Mouse (Mus musculus) hematopoietic stem cell, adult 5-6 weeks (primary cell): ENCODE measurements around the gene Wtip. TPM values are rescaled to one million over a fixed set of nuclear protein-coding genes. Genes with fewer than 3 reads are reported as not detected.
"Not testable (repeated sequence)": the region's sequence is repeated elsewhere in the genome, so short reads cannot be mapped to it uniquely, and the experiment has no call there.

Source experiments
- ATAC-seq, 2 experiments: fragments of 125-278 bp in 1 of 2; replicated peaks in 1 of 2; 2 replicates each; pipeline ENCODE4 v1.8.0; 2016 to 2017; ENCODE audit warnings: inconsistent platforms in 2 of 2, mild to moderate bottlenecking in 2 of 2, moderate number of reproducible peaks in 2 of 2, low read depth in 1 of 2, moderate TSS enrichment in 1 of 2; ENCODE audit not compliant: low FRiP score in 2 of 2, poor library complexity in 2 of 2, severe bottlenecking in 2 of 2, insufficient read depth in 1 of 2, low TSS enrichment in 1 of 2
- total RNA-seq: library from RNA; stranded (forward); fragments of 172-1452, 232-1000 nt; gene quantifications from 2 replicates; pipeline ENCODE4 v1.2.3, GENCODE M21; 2017

Wtip gene
- total RNA-seq, 1 experiment from 2014 or later: 1.5 TPM

DNA sequence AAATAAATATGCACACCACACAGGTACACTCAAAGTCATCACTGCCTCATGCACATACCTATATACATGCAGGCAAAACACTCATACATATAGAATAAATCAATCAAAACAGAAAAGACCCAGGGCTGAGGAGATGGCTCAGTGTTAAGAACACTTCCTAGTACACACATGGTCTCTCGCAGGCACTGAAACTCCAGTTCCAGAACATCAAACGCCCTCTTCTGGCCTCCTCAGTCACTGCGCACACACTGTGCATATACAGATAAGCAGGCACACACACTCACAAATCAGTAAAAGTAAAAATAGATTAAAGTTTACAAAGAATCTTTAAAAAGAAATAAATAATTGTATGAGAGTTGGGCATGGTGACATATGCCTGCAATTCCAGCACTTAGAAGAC lies 6.8 kb downstream of the Wtip start:
- no peak for ATAC-seq

DNA sequence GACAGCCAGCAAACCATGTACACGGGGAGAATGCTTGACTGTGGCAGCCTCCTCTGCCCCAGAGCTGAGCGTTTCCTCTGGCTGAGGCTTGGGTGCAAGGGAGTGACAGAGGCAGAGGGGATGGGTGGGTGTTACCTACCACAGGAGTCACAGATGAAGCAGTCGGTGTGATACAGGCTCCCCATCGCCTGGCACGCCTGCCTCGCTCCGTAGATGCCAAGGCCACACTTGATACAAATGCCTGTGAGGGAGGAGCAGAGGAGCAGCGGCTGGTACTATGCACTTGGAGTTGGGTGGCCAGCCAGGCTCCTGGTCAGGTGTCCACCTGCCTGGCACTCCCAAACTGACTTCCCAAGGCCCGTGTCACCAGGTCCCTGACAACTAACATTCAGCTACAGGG lies 7.7 kb downstream of the Wtip start:
- no peak for ATAC-seq

DNA sequence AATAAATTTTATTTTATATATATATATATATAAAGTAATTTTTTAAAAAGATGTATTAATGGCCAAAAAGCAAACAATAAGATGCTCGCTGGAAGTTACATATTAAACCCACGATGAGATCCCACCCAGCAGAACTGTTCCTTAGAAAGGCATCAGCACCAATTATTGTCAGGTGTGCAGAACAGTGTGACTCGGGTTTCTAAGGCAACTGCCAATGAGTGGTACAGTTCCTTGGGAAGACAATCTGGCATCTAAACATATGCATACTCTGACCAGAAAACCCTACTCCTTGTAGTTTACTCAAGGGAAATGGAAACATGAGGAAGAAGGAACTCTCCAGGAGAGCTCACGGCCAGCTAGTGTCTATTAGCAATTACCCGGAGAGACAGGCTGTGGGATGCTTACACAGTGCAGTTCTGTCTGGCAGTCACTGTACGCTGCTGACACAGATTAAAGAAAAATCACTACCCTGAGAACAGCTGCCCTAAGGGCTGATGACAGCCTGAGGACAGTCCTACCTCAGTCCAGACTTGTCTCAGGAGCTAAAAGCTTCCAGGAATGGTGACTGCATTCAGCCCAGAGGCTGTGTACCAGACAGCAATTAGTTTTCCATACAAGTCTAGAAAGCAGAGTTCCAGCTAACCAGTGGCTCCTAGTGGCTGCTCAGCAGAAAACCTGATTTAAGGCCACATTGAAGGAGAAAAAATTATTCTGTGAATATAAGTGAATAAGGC lies 9.9 kb downstream of the Wtip start:
- no peak for ATAC-seq

DNA sequence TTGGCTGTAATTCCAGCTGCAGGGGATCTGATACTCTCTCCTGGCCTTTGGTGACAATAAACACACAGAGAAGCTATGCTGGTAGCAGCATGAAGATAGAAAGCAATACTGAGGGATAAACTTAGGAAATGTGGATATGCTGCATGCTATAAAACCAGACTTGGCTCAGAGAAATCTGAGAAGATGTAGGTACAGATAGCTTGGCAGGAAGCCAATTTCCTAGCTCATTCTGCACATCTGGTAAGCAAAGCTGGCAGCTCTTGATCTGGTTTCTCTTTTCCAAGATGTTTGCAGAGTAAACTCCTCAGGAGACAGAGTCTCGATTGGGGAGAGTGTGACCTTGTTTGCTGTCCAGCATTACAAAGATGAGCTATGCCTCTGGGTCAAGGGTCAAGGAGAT lies 12.4 kb downstream of the Wtip start:
- ATAC-seq: not testable (repeated sequence)

DNA sequence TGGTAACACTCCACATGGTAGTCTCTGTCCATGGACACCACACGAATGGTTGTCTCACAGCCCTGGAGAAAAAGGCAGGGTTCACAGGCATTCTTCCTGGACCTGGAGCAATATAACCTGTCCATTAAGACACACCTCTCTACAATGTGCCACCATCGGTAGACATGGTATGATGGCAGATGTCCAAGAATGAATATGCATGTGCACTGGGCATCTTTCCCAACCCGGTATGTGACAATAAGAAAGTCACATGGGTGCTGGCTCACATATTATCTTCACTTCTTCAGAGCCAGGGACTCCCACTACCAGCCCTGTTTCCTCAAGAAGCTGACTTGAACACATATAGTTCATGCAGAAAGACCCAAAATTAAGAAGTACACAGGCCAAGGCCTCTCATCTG lies 16.5 kb downstream of the Wtip start:
- ATAC-seq: no peak

DNA sequence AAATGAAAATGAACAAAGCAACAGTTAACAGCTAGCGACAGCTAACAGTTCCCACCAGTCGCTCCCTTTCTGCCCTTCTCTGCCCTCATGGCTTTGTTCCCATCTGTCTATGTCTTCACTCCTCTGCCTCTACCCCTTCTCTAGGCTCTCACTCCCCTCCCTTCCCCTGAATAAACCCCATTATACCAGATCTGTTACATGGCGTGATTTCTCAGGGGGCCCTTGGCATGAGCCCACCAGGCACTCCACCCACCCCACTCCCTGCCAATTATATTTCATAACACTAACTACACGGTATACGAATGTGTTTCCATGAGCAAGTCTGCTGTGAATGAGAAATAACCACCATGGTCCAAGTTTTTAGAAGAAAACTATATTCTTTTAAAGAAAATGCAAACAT lies 23.9 kb downstream of the Wtip start:
- no peak for ATAC-seq

DNA sequence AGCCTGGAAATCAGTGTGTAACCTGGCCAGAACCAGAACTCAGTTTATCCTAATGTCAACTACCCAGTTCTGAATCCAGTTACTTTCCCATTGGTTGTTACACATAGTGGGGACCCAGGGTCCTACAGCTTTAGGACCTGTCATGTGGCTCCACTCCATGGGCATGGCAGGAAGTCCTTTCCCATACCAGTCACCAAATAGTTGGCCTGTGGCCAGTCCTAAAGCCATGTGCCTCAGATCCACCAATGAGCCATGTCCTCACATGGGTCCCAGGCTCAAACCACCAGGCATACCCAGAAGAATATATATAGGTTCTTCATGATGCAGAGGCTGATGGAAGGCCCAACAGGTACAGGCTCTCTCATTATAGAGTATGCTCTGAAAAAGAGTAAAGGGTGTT lies 31.8 kb downstream of the Wtip start:
- no peak for ATAC-seq

DNA sequence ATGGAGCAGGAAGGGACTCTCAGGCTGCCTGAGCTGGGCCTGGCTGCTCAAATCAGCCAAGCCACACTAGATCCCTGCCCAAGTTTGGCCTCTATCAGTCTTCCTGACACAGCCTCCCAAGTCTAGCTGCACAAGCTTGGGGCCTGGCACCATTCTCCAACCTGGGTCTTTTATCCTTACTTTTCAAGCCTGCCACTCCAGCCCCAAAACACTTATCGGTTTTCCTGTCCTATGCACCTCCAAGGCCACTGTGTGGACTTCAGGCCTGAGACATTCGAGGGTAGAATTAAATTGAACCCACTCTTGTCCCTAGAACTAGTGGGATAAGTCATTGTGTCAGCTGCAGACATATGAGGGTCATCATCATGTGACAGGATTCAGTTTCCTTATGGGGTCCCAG lies 33.1 kb downstream of the Wtip start:
- no peak for ATAC-seq

DNA sequence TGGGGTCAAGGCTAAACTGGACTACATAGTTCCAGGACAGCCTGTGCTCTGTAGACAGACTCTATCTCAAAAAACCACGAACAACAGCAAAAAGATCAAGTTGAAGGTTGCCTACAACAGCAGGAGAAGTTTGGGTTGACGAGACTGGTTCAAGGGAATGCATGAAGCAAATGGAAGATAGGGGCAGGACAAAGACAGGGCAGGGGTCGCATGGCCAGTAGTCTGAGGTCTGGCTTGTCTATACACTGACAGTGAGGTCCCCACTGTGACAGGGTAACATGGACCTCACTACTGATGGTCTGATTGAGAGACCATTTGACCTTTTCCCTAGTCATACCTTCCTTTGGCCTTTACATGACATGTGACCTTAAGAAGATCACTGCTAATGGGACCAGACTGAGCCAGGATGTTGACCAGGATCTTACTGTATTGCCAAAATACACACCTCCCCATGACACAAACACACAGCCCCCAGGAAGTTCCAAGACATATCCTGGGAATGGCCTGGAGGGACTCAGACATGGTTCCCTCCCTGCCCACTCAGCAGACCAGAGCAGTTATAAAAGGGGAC lies 38.1 kb downstream of the Wtip start, which contains the start of gene Scgb1b30:
TSS of gene Scgb1b30 (plus strand) at position 521 of the 571 bp plus-strand sequence.
- ATAC-seq: no peak

DNA sequence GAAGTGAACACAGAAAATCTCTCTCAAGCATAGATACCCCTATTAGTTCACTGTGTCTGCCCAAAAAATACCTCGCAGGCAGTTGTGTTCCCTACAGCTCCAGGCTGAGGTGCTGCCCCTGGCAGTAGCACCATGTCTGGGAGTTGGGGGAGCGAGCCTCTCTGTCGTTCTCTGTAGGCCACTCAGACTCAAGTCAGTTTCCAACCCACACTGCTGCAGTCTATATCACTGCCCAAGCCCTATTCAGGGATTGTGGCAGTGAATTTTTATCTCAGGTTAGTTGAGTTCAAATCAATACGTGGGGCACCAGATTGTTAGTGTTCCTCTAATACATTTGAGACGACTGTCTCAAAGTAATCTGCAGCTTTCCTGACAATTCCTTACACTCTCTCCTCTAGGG lies 64.9 kb downstream of the Wtip start:
- not testable (repeated sequence) for ATAC-seq

Other genes starting within 250 kb of the Wtip start
- gene Scgb2b26, start 188.2 kb downstream of the Wtip start, total RNA-seq: not detected in 2 replicates
- gene Scgb2b27, start 119.3 kb downstream of the Wtip start, total RNA-seq: not detected in 2 replicates
- not detected in 2 replicates for gene Scgb1b27, start 111.8 kb downstream of the Wtip start, total RNA-seq
- not detected in 2 replicates for gene Scgb1b30, start 37.8 kb downstream of the Wtip start, total RNA-seq
- gene Uba2, start 36.3 kb upstream of the Wtip start, total RNA-seq: 152 and 171 TPM in 2 replicates
- gene Pdcd2l, start 63.4 kb upstream of the Wtip start, total RNA-seq: 19.7 and 22.8 TPM in 2 replicates
- gene Gpi1, start 97.1 kb upstream of the Wtip start, total RNA-seq: 325 and 357 TPM in 2 replicates
- gene Gm6096, start 117.8 kb upstream of the Wtip start, total RNA-seq: not detected in 2 replicates
- 24.9 and 28.0 TPM in 2 replicates for gene 4931406P16Rik, start 180.3 kb upstream of the Wtip start, total RNA-seq